Mouse (Mus musculus): Measurements from ENCODE around the gene Timm10b.

The Timm10b gene

DNA sequence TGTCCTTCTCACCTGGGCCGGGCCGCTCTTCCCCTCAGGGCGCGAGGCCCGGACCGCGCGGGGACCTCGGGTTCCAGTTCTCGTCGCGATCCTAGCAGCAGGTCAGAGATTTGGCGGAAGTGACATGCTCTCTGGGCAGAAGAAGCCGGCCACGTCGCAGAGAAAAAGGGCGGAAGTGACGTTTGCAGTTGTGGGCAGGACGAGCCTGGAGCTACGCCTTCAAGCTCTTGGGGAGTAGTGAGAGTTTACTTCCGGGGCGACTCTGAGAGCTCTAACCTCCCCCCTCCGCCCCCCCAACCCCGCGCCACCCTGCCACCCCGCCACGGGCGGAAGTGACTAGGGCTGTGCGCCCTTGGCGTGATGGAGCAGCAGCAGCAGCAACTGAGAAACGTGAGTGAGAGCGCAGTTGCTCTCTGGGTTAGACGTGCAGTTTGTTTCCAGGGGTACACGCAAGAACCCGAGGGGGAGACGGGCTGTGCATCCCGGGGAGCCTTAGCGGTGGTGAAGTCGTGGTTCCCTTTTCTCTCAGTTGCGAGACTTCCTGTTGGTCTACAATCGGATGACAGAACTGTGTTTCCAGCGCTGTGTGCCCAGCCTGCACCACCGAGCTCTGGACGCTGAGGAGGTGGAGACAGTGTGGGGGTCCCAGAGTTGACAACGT lies 507 bp downstream of the Timm10b start, which contains the start of the genes Arfip2 and Gm45799:
Arfip2 (minus strand) TSS at position 184 of the 661 bp plus-strand sequence.
Gm45799 (plus strand) TSS at position 320 of the 661 bp plus-strand sequence.
- DNase-seq (ENCODE audit: low spot score in 2 of 2), result peak; percentile 96 to 99

DNA sequence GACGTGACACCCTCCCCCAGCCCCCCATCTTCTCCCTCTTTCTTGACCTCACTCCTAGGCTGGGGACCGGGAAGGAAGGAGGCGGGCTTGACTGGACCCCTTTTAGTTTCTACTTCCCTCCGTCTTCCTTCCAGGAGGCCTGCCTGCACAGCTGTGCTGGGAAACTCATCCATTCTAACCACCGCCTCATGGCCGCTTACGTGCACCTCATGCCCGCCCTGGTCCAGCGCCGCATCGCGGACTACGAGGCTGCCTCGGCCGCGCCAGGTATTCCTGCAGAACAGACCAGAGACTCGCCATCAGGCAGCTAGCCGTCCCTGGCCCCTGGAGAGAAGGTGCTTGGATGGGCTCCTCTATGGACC lies 1.0 kb downstream of the Timm10b start:
- DNase-seq (ENCODE audit: low spot score in 2 of 2), result peak in 1 of 2 experiments; percentile 29

DNA sequence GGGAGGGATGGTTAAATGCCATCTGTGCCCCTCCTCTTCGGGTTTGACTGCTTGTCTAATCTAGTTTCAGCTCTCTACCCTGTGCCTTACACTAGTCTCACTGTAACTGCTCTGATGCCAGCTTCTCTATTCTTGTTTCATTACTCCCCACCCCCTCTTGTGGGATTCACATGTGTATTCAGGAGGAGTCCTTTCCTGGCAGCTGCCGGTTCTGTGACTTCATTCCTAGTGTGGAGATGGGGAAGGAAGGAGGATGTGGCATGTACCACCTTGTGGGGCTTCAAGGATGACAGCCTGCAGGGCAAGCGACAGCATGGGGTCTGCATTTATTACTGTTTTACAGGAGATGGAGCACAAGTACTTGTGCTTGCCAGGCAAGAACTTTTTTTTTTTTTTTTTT lies 2.1 kb downstream of the Timm10b start:
- no peak for DNase-seq (ENCODE audit: low spot score in 2 of 2)

DNA sequence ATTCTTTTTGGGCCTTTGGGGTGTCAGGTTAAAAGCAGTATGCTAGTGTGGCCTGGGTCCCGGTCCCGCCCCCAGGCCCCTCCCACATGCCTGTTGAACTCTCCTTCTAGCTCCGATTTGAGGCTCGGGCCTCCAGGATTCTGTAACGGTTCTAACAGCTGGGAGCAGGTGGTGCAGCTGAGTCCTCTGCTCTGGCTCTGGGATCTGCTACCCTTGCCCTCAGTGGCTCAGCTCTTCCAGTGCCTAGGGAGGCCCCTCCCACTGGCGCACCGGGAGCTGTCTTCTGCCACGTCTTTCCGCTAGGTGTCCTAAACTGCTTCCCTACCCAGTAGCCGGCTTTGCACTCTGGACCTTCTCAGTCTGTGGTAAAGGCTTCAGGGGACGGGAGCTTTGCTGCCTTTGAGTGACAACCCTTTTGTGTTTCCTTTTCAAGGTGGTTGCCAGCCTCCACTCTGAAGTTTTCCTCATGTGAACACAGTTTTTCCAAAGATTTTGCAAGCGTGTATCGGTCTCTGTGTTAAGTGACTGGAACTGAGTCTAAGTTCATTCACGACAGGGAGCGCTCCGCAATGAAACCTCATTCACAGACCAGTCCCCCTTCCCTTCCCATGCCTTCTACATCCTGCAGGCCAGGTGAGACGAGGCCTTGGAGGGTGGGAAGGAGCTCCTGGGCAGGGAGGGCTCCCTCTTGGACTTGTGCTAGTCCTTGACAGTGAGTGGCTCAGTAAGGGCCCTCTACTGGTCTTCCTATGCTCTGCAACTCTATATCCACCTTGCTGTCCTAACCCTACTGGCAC lies 11.0 kb downstream of the Timm10b start, which contains the start of gene Dnhd1:
Dnhd1 (plus strand) TSS at position 189 of the 797 bp plus-strand sequence.
- DNase-seq (ENCODE audit: low spot score in 2 of 2), result peak; percentile 53 to 59

DNA sequence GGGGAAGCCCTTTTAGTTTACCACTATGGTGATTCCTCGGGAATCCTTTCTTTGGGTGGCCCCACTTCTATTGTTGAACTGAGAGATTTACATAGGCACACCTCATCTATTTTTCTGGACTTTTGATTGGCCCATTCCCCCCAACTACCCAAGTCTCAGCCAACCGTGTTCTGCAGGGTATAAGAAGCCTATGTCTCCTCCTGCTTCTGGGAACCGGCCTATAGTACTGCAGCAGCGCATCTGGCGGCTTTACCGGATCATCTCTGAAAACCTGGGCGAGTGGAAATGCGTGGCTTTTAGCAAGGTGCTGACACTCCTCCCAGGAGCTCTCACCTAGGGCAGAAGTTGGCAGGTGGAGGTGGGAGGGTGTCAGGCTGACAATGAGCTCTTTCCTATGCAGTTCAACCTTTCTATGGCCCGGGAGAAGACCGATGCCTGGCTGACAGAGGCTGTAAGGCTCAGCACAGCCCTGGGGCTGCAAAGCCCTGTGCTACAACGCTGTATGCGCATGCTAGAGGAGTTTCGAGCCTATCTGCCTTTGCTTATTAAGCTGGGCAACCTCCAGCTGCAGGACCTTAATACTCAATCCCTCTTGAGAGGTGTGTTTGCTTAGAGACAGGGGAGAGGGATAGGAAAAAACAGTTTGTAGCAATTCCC lies 45.8 kb downstream of the Timm10b start:
- no peak for DNase-seq (ENCODE audit: low spot score in 2 of 2)

DNA sequence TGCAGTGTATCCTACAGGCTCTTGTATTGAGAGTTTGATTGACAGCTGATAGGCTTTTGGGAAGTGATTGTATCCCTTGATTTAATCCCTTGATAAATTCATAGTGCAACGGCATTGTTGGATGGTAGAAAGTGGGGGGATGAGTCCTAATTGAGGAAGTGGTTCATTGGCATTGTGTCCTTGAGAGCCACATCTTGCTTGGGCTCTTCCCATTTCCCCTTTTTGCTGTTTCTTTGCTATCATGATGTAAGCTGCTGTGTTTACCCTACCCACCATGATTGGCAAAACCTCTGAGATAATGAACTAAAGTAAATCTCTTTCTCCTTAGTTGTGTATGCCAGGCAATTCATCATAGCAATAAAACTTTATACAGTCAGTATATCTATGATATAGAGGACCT lies 51.0 kb downstream of the Timm10b start:
- DNase-seq (ENCODE audit: low spot score in 2 of 2), result no peak
